Mouse (Mus musculus) bone marrow macrophage, adult 2 months (primary cell): ENCODE data around the gene Arrdc5.

Experiments
- CTCF ChIP-seq: IDR thresholded peaks from 2 replicates; pipeline ENCODE4 v1.5.1; 2012; ENCODE audit warnings: low read depth, mild to moderate bottlenecking, low read length, moderate library complexity
- POLR2A ChIP-seq: IDR thresholded peaks from 2 replicates; pipeline ENCODE4 v1.6.1; 2012; ENCODE audit warnings: mild to moderate bottlenecking, low read depth, low read length, borderline replicate concordance

DNA sequence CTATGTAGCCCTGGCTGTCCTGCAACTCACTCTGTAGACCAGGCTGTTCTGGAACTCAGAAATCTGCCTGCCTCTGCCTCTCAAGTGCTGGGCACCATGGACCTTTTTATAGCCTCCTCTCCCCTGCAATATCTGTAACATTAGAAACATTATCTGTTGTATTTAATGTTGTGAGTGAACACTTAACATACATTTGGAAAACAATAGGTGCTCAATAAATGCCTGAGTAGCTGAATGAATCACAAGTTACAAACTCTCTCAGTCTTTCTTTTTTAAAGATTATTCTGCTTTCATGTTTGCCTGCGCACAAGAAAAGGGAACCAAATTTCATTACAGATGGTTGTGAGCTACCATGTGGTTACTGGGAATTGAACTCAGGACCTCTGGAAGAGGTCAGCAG is 1.8 kb downstream of the Arrdc5 start:
- no peak for TF ChIP-seq POLR2A
- no peak for TF ChIP-seq CTCF
